Mouse (Mus musculus) CH12.LX (cell line): Measurements from ENCODE around the gene Fam89a. TPM values are rescaled to one million over a fixed set of nuclear protein-coding genes. Genes with fewer than 3 reads are reported as not detected.

Source experiments
- DNase-seq: peaks from one replicate; pipeline ENCODE4 v3.0.0-alpha.2; 2013; ENCODE audit errors: extremely low read depth
- H3K27ac ChIP-seq: 2 replicates; pipeline ENCODE4 v1.5.1; 2012; ENCODE audit warnings: low read depth, mild to moderate bottlenecking, control low read depth, moderate library complexity; ENCODE audit not compliant: insufficient read depth
- H3K27me3 ChIP-seq: replicated peaks from 2 replicates; pipeline ENCODE3; 2012; ENCODE audit warnings: inconsistent platforms
- H3K36me3 ChIP-seq, 2 experiments: replicated peaks in 1 of 2; 2 replicates each; pipeline versions ENCODE3 to v1.6.1; 2012; ENCODE audit warnings: inconsistent platforms in 1 of 2, low read length in 1 of 2, mild to moderate bottlenecking in 1 of 2, mixed read lengths in 1 of 2, moderate library complexity in 1 of 2; ENCODE audit not compliant: control insufficient read depth in 1 of 2, insufficient read depth in 1 of 2
- H3K4me1 ChIP-seq, 2 experiments: 2 replicates each; pipeline ENCODE4 v1.6.1; 2012; ENCODE audit warnings: inconsistent platforms in 1 of 2, moderate library complexity in 1 of 2; ENCODE audit not compliant: insufficient read depth in 2 of 2, control insufficient read depth in 1 of 2
- H3K4me2 ChIP-seq: 2 replicates; pipeline ENCODE4 v1.6.1; 2012; ENCODE audit warnings: low read depth, mild to moderate bottlenecking, control low read depth; ENCODE audit not compliant: poor library complexity, insufficient read depth, severe bottlenecking
- H3K4me3 ChIP-seq, 3 experiments: fragments of 150-350 bp in 1 of 3; sonication (generic) in 1 of 3; replicated peaks in 1 of 3; 2 replicates each; pipeline versions ENCODE3 to v1.5.1; 2011 to 2012; ENCODE audit warnings: low read depth in 2 of 3, low read length in 2 of 3, mild to moderate bottlenecking in 2 of 3, moderate library complexity in 2 of 3, control low read depth in 1 of 3, improper control_type of control experiment in 1 of 3, inconsistent platforms in 1 of 3, mixed read lengths in 1 of 3; ENCODE audit not compliant: poor library complexity in 1 of 3
- H3K79me2 ChIP-seq: replicated peaks from 2 replicates; pipeline ENCODE4 v1.6.1; 2012; ENCODE audit warnings: mild to moderate bottlenecking, moderate library complexity; ENCODE audit not compliant: control insufficient read depth, poor library complexity, insufficient read depth, severe bottlenecking; ENCODE audit errors: extremely low read depth
- H3K9ac ChIP-seq: 2 replicates; pipeline ENCODE4 v1.6.1; 2012; ENCODE audit warnings: low read depth, mild to moderate bottlenecking, control low read depth, moderate library complexity; ENCODE audit not compliant: insufficient read depth
- H3K9me3 ChIP-seq: replicated peaks from 2 replicates; pipeline ENCODE3; 2012; ENCODE audit warnings: low read length, inconsistent platforms, mixed read lengths
- BHLHE40 ChIP-seq: IDR thresholded peaks from 2 replicates; pipeline ENCODE4 v1.6.1; 2011; ENCODE audit warnings: mild to moderate bottlenecking, low read depth, low read length, improper control_type of control experiment
- CHD2 ChIP-seq: IDR thresholded peaks from 2 replicates; pipeline ENCODE4 v1.6.1; 2011; ENCODE audit warnings: low read length, improper control_type of control experiment
- CTCF ChIP-seq, 2 experiments: IDR thresholded peaks in 1 of 2; conservative IDR thresholded peaks in 1 of 2; 2 replicates each; pipeline ENCODE4 v1.5.1; 2011 to 2012; ENCODE audit warnings: low read depth in 2 of 2, low read length in 2 of 2, improper control_type of control experiment in 1 of 2, inconsistent platforms in 1 of 2, mild to moderate bottlenecking in 1 of 2, moderate library complexity in 1 of 2
- IRF4 ChIP-seq: IDR thresholded peaks from 2 replicates; pipeline ENCODE4 v1.6.1; 2014; ENCODE audit warnings: low read depth, mild to moderate bottlenecking, inconsistent platforms, low read length, improper control_type of control experiment
- JUND ChIP-seq: conservative IDR thresholded peaks from 2 replicates; pipeline ENCODE4 v1.6.1; 2011; ENCODE audit warnings: low read depth, low read length, improper control_type of control experiment
- MYC ChIP-seq: IDR thresholded peaks from 2 replicates; pipeline ENCODE4 v1.6.1; 2011; ENCODE audit warnings: low read depth, mild to moderate bottlenecking, improper control_type of control experiment, low read length
- POLR2A ChIP-seq: IDR thresholded peaks from 2 replicates; pipeline ENCODE4 v1.6.1; 2011; ENCODE audit warnings: low read depth, mild to moderate bottlenecking, improper control_type of control experiment, low read length
- RCOR1 ChIP-seq: conservative IDR thresholded peaks from 2 replicates; pipeline ENCODE4 v1.6.1; 2012; ENCODE audit warnings: low read depth, mild to moderate bottlenecking, inconsistent platforms, low read length, improper control_type of control experiment
- TCF12 ChIP-seq: IDR thresholded peaks from 2 replicates; pipeline ENCODE4 v1.6.1; 2014; ENCODE audit warnings: low read depth, mild to moderate bottlenecking, inconsistent platforms, low read length, improper control_type of control experiment
- ZKSCAN1 ChIP-seq: IDR thresholded peaks from 2 replicates; pipeline ENCODE4 v1.6.1; 2012; ENCODE audit warnings: low read depth, inconsistent platforms, low read length, improper control_type of control experiment, borderline replicate concordance
- ZNF384 ChIP-seq: IDR thresholded peaks from 2 replicates; pipeline ENCODE4 v1.6.1; 2012; ENCODE audit warnings: low read depth, low read length, improper control_type of control experiment, inconsistent platforms
- dilution Hi-C: fragments of 300-500 bp; cut with MboI; formaldehyde crosslinking; loops from 2 replicates; pipeline ENCODE4 v1.14.3; 2020; ENCODE audit warnings: low sequenced_read_pairs; ENCODE audit not compliant: extremely low pct_unique_long_range_greater_than_20kb, extremely low pct_ligation_motif_present
- in situ Hi-C: fragments of 300-500 bp; cut with MboI; formaldehyde crosslinking; loops from 3 replicates; pipeline ENCODE4 v1.14.3; 2019; ENCODE audit warnings: low sequenced_read_pairs, low pct_ligation_motif_present, low pct_unique_long_range_greater_than_20kb, mixed read lengths
- polyA plus RNA-seq: library from polyadenylated mRNA; unstranded; fragments of >175 nt; gene quantifications from 2 replicates; pipeline ENCODE4 v1.2.1, GENCODE M21; 2012; ENCODE audit warnings: low read depth; ENCODE audit not compliant: insufficient read length
- total RNA-seq, 2 experiments: library from RNA; depleted of rRNA; stranded (reverse); fragments of 300-350 nt in 1 of 2; fragments of >200 nt in 1 of 2; gene quantifications; 2 replicates each; pipeline ENCODE4 v1.2.3; 2012 to 2014

Fam89a gene
- total and polyA plus RNA-seq, 3 experiments = 2.5 to 4.8 (median 3.7) TPM

- Histone ChIP-seq H3K9me3 (no peaks in the 10 kb centered on the region), H3K79me2 (no peaks in the 10 kb centered on the region), H3K27me3 (no peaks in the 10 kb centered on the region), H3K4me3 (no peak overlapping the region), H3K4me1 (peaks cover 0 to 3% of the 10 kb centered on the region in 2 experiments; a peak in 1 of 4 replicates), H3K27ac (no peak overlapping the region), H3K36me3 (peaks cover 56 to 79% of the 10 kb centered on the region in 2 experiments), H3K9ac (no peak overlapping the region), H3K4me2 (no peak overlapping the region)
- dilution Hi-C loops (no loop called here), in situ Hi-C loops (no loop called here)
- no peak for DNase-seq
- TF ChIP-seq CHD2 (no peak), POLR2A (no peak), BHLHE40 (no peak), RCOR1 (no peak), MYC (no peak), CTCF (conservative IDR thresholded peaks at IDR 0.05 in 1 of 2, IDR thresholded peaks at IDR 0.05 in 1 of 2; ENCODE audit: low read depth in 2 of 2, low read length in 2 of 2) (no peak), IRF4 (no peak), ZKSCAN1 (no peak), ZNF384 (no peak), TCF12 (no peak), JUND (no peak)
Observed at GRCm38 (mm10) chr8:124691706-124692105, 59.9 kb downstream of the Fam89a start.

Other genes with a start within 250 kb of the Fam89a start
- gene Cog2, start 231.1 kb downstream of the Fam89a start, total RNA-seq (2012; rRNA removed) = 53.1 and 56.7 TPM in 2 replicates
- gene Cog2, start 231.1 kb downstream of the Fam89a start, total RNA-seq (2014; rRNA removed) = 37.7 and 41.8 TPM in 2 replicates
- gene Cog2, start 231.1 kb downstream of the Fam89a start, polyA plus RNA-seq = 55.5 and 62.6 TPM in 2 replicates
- not detected in 2 replicates for gene Agt, start 182.1 kb downstream of the Fam89a start, total RNA-seq (2012; rRNA removed)
- gene Agt, start 182.1 kb downstream of the Fam89a start, total RNA-seq (2014; rRNA removed) = not detected in 2 replicates
- not detected in 2 replicates for gene Agt, start 182.1 kb downstream of the Fam89a start, polyA plus RNA-seq
- gene Capn9, start 175.7 kb downstream of the Fam89a start, total RNA-seq (2012; rRNA removed) = not detected in 2 replicates
- gene Capn9, start 175.7 kb downstream of the Fam89a start, total RNA-seq (2014; rRNA removed) = not detected in 2 replicates
- gene Capn9, start 175.7 kb downstream of the Fam89a start, polyA plus RNA-seq = 0.10 TPM in 1 of 2 replicates, not detected in the other
- gene 2310022B05Rik, start 88.5 kb downstream of the Fam89a start, total RNA-seq (2012; rRNA removed) = 3.4 and 5.7 TPM in 2 replicates
- gene 2310022B05Rik, start 88.5 kb downstream of the Fam89a start, total RNA-seq (2014; rRNA removed) = 2.2 and 3.2 TPM in 2 replicates
- 7.1 and 7.8 TPM in 2 replicates for gene 2310022B05Rik, start 88.5 kb downstream of the Fam89a start, polyA plus RNA-seq
- gene Ttc13, start 29.8 kb downstream of the Fam89a start, total RNA-seq (2012; rRNA removed) = 33.6 and 36.6 TPM in 2 replicates
- gene Ttc13, start 29.8 kb downstream of the Fam89a start, total RNA-seq (2014; rRNA removed) = 33.5 and 35.8 TPM in 2 replicates
- 26.3 and 30.8 TPM in 2 replicates for gene Ttc13, start 29.8 kb downstream of the Fam89a start, polyA plus RNA-seq
- gene Arv1, start 29.7 kb downstream of the Fam89a start, total RNA-seq (2012; rRNA removed) = 9.7 and 11.5 TPM in 2 replicates
- 11.4 and 11.9 TPM in 2 replicates for gene Arv1, start 29.7 kb downstream of the Fam89a start, total RNA-seq (2014; rRNA removed)
- 18.8 and 22.0 TPM in 2 replicates for gene Arv1, start 29.7 kb downstream of the Fam89a start, polyA plus RNA-seq
- gene Trim67, start 41.3 kb upstream of the Fam89a start, total RNA-seq (2012; rRNA removed) = 0.04 and 0.08 TPM in 2 replicates
- not detected in 2 replicates for gene Trim67, start 41.3 kb upstream of the Fam89a start, total RNA-seq (2014; rRNA removed)
- 0.04 TPM in 1 of 2 replicates, not detected in the other for gene Trim67, start 41.3 kb upstream of the Fam89a start, polyA plus RNA-seq
- 73.6 and 89.1 TPM in 2 replicates for gene Gnpat, start 111.2 kb upstream of the Fam89a start, total RNA-seq (2012; rRNA removed)
- 52.5 and 62.3 TPM in 2 replicates for gene Gnpat, start 111.2 kb upstream of the Fam89a start, total RNA-seq (2014; rRNA removed)
- gene Gnpat, start 111.2 kb upstream of the Fam89a start, polyA plus RNA-seq = 77.3 and 91.5 TPM in 2 replicates
- 47.6 and 61.6 TPM in 2 replicates for gene 2810004N23Rik, start 111.3 kb upstream of the Fam89a start, total RNA-seq (2012; rRNA removed)
- gene 2810004N23Rik, start 111.3 kb upstream of the Fam89a start, total RNA-seq (2014; rRNA removed) = 45.1 and 51.4 TPM in 2 replicates
- gene 2810004N23Rik, start 111.3 kb upstream of the Fam89a start, polyA plus RNA-seq = 75.7 and 76.8 TPM in 2 replicates
- gene Exoc8, start 145.9 kb upstream of the Fam89a start, total RNA-seq (2012; rRNA removed) = 11.2 and 13.6 TPM in 2 replicates
- gene Exoc8, start 145.9 kb upstream of the Fam89a start, total RNA-seq (2014; rRNA removed) = 9.4 and 10.7 TPM in 2 replicates
- gene Exoc8, start 145.9 kb upstream of the Fam89a start, polyA plus RNA-seq = 5.9 and 6.4 TPM in 2 replicates
- 16.0 and 18.2 TPM in 2 replicates for gene Sprtn, start 146.1 kb upstream of the Fam89a start, total RNA-seq (2012; rRNA removed)
- 19.2 and 23.0 TPM in 2 replicates for gene Sprtn, start 146.1 kb upstream of the Fam89a start, total RNA-seq (2014; rRNA removed)
- gene Sprtn, start 146.1 kb upstream of the Fam89a start, polyA plus RNA-seq = 23.4 and 26.5 TPM in 2 replicates
- gene Egln1, start 197.5 kb upstream of the Fam89a start, total RNA-seq (2012; rRNA removed) = 19.3 and 34.7 TPM in 2 replicates
- 24.7 and 31.0 TPM in 2 replicates for gene Egln1, start 197.5 kb upstream of the Fam89a start, total RNA-seq (2014; rRNA removed)
- 17.9 and 19.0 TPM in 2 replicates for gene Egln1, start 197.5 kb upstream of the Fam89a start, polyA plus RNA-seq